Mouse (Mus musculus): ENCODE data around the gene Gm49369.
A peak's percentile ranks its signal among the peaks of the same experiment; 100 is the strongest.
"Not testable (repeated sequence)": the region's sequence is repeated elsewhere in the genome, so short reads cannot be mapped to it uniquely, and the experiment has no call there.

The Gm49369 gene

DNA sequence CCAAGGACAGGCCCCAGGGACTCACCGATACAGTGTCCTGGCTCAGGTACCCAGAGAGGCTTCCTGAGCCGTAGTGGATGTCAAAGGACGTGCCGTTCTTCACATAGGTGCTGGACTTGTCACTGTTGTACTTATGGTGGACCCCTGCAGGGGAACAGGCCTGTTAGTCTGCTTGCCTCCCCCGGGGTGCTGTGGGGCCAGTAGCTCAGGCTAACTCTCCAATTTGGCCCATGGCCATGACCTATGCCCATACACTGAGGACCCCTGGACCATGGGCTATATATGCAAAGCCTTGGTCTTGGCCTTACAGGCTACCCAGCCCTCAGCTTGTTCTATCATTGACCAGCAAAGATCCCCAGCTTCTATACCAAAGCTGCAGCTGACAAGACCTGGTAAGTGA lies at the start of gene Gm49369:
Gene Gm49369, minus strand, starts transcription at position 101 of the 400 bp plus-strand sequence.
- DNase-seq (ENCODE audit: low spot score), result no peak

DNA sequence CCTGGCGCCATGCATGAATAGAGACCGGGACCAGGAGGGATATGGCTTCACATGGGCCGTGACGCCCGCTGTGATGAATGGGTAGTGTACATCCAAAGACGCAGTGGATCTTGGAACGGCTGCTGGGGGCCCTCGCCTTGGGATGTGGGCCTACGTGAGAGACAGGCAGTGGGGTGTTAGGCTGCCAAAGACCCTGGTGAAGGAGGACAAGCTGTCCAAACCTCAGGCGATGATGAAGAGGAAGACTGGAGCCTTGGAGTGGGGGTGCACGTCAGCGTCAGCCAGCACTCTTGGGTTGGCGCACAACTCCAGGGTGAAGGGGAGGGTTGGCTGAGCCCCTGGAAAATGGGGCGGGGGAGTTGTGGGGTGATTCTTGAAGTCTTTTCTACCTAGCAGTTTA lies 48.6 kb upstream of the Gm49369 start:
- DNase-seq (ENCODE audit: low spot score), result no peak

DNA sequence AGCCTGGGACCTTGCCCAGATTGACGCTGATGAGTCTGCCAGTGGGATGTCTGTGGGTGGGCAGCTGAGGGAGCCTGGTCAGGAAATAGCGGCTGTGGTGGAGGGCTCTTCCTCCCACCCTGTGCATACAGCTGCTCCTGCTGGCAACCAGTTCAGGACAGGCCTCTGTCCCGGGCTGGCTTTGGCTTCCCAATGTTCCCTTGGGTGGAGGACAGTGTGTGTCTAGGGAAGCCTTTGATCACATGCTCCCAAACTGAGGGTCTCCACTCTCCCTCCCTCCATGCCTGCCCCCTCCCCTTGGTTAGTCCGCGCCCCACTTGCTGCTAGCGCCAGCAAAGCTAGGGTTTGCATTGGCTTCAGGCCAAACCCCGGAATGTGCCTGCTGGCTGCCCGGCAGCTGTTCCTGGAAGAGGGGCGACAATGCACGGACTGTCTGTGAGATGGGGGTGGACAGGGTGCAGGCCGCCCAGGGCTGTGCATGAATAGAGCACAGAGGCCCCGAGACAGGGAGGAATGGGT lies 47.8 kb upstream of the Gm49369 start:
- peak; percentile 73 for DNase-seq (ENCODE audit: low spot score)

DNA sequence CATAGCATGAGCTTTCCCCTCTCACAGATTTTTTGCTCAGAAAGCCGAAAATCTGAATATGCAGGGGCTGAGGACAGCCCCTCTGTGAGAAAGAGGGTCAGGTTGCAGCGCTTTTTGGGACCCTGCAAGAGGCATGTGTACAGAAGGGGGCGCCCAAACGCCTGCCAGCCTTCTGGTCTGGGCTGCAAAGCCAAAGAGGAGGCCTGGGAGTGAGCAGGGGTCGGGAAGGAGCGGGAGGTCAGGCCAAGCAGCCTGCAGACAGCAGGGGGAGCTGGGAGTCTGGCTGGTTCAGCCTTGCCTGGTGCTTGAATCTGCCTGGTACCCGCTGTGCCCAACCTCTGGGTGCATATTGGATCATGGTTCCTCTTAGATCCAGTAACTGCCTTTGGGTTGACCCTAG lies 45.7 kb upstream of the Gm49369 start:
- peak; percentile 74 for DNase-seq (ENCODE audit: low spot score)

- DNase-seq (ENCODE audit: low spot score), result no peak
These were observed 43.3 kb upstream of the Gm49369 start for GRCm38 (mm10) chr7:142425641-142426213.

GRCm38 (mm10) chr7:142421826-142422225 lies 39.4 kb upstream of the Gm49369 start:
- no peak for DNase-seq (ENCODE audit: low spot score)

DNA sequence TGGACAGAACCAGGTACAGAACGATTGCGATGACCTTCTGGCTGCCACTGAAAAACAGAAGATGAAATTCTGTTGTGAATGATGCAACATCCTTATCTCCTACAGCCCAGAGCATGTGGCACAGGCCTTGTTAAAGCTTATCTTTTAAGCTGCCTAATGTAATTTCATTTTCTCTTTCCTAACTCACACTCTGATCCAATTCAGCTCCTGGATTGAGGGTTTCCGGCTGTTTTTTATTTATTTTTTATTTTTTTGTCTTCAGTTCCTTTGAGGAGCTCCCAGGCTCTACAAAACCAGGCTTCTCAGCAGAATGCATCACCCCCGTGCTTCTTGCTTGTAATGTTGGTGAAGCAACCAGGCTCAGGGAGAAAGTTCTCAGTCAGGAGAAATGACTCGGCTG lies 37.4 kb upstream of the Gm49369 start:
- no peak for DNase-seq (ENCODE audit: low spot score)

DNA sequence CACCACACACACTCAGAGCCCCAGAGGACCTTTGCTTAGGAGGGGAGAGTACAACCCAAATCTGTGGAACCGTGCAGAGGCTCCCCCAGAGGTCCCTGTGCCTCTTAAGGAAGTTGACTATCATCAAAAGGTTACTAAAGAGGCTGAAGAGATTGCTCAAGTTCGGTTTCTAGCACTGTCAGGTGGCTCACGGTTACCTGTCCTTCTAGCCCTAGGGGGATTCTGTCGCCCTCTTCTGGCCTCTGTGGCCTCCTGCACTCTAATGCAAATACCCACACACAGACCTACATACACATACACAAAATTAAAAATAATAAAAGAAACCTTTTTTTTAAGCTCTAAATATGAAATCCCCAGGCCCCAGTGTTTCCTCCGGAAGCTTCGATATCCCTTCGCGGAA lies 36.2 kb upstream of the Gm49369 start:
- DNase-seq (ENCODE audit: low spot score), result no peak

DNA sequence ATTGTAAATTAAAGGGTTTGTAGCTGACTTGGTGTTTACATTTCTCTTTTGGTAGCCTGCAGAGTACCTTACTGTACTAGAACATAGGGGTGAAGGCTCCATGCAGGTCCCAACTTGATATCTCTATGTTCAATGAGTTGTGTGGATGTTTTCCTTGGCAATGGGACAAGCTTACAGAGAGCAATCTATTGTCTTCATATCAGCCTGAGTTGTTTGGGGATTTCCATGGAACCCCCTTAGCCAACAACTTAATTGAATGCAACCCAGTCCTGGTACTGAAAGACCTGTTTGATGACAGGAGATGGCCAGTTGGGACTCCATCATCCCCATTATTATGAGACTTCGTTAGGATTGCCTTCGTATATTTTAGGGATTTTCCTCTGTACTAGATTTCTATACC lies 35.6 kb upstream of the Gm49369 start:
- no peak for DNase-seq (ENCODE audit: low spot score)

- DNase-seq (ENCODE audit: low spot score), result no peak
These were observed 33.8 kb upstream of the Gm49369 start for GRCm38 (mm10) chr7:142416225-142416624.

DNA sequence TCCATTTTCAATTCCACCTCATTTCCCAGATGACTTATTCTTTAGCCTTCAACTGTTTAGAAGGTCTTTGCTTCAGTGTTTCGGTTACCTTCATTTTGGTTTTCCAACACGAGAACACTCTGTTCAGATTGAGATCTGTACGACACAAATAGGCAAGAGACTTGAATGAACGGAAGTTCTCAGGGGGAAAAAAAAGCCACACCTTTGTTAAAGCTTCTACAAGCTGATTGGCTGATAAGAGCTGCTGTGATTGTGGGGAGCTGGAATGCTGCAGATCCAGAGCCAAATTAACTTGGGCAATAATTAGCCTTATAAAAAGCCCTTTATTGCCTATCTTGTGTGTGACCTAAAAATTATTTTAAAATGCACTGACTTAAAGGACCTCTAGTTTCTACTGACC lies 32.8 kb upstream of the Gm49369 start:
- DNase-seq (ENCODE audit: low spot score), result no peak

DNA sequence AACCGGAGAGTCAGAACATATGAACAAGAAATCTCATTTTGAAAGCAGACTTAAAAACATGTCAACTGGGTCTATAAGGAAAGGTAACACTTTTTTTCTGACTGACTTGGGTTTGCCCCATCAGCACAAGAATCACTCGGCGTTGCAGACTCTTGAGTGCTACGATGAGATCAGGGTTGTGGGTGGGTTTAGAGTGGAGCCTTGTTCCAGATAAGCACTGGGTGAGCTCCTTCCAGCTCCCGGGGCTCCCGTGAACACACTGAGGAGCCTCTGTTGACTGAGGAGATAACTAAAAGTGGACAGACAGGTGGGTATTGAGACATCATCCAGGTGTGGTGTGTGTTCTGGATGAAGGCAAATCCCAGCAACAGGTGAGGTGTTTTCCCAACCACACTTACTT lies 30.8 kb upstream of the Gm49369 start:
- no peak for DNase-seq (ENCODE audit: low spot score)

DNA sequence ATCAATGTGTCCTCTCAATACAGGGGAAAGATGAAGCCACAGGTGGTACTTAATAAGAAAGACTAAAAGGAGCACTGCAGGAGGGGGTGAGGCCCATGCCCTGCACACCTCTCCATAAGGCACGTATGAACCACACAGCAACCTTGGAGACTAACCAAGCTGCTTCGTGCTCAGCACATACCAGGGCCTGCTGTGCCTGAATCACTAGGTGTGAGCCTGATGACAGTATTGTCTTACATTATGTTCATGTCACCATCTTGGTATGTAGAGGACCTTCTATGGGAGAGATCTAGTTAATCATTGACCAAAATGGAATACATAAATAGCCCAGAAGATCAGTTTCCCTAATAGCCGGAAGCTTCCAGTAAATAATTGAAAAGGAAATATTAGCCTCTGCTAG lies 27.1 kb upstream of the Gm49369 start:
- DNase-seq (ENCODE audit: low spot score), result no peak

DNA sequence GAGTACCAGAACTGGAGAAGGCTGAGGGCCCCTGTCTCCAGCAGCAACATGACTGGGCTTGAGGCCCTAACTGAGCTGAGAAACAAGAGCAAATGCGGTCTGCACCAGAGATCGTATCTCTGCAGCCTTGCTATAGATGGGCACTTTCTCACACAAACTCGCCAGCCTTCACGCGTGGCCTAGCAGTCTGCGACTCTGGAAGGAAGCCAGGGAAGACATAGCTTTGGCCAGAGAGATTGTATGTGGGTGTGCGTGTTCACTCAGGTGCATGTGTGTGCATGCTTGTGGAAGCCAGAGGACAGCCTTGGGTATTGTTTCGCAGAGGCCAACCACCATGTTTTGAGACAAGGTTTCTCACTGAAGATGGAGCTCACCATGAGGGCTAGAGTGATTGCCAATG lies 26.2 kb upstream of the Gm49369 start:
- no peak for DNase-seq (ENCODE audit: low spot score)

DNA sequence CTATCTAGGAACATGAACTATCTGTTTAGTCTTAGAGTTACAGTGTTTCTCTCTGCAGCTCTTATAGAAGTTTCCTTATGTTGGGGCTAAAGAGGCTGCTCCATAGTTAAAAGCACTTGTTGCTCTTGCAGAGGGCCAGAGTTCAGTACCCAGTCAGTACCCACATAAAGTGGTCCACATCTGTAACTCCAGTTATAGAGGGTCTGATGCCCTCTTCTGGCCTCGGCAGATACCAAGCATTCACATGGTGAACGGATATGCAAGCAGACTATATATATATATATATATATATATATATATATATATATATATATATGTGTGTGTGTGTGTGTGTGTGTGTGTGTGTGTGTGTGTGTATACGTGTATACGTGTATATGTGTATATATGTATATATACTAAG lies 25.5 kb upstream of the Gm49369 start:
- no peak for DNase-seq (ENCODE audit: low spot score)

GRCm38 (mm10) chr7:142405134-142405533 lies 22.7 kb upstream of the Gm49369 start:
- DNase-seq (ENCODE audit: low spot score), result not testable (repeated sequence)

DNA sequence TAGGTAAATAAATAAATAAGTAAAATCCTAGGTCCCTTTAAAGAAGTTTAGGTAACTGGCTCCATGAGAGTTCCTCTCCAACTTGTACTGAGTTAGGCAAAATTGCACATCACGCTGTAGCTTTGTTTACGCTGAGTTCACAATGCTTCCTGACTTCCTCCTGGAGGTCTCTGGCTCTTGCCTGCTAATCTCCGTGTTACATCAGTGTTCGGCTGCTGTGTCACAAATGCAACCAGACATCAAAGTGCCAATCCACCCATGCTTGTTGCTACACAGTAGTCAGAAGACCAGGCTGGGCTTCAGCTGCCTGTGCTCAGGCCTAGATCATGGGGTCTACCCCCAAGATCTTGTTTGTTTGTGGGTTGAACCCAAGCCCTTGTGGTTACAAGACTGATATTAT lies 21.1 kb upstream of the Gm49369 start:
- no peak for DNase-seq (ENCODE audit: low spot score)

DNA sequence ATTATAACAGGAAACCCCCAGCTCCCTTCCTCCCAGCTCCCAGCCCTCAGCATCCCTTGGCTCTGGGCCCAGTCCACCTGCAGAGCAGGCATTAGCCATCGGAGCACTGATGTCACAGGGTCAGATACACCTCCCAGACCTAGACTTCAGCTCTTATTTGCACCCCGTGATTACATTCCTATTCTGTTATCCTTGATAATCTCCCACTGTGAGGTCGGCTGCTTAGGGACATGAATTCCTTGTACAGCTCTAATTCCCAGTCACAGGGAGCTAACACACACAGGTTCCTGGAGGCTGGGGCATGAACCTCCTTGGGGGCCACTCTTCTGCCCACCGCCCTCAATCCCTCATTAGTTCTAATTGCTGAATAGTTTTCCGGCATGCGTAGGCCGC lies 18.3 kb upstream of the Gm49369 start:
- no peak for DNase-seq (ENCODE audit: low spot score)

- DNase-seq (ENCODE audit: low spot score), result no peak
These were observed 17.8 kb upstream of the Gm49369 start for GRCm38 (mm10) chr7:142400112-142400749.

- no peak for DNase-seq (ENCODE audit: low spot score)
These were observed 16.8 kb upstream of the Gm49369 start for GRCm38 (mm10) chr7:142399250-142399649.

GRCm38 (mm10) chr7:142398052-142398451 lies 15.6 kb upstream of the Gm49369 start:
- no peak for DNase-seq (ENCODE audit: low spot score)

- no peak for DNase-seq (ENCODE audit: low spot score)
These were observed 14.1 kb upstream of the Gm49369 start for GRCm38 (mm10) chr7:142396611-142397010.

GRCm38 (mm10) chr7:142395472-142395871 lies 13.0 kb upstream of the Gm49369 start:
- DNase-seq (ENCODE audit: low spot score), result no peak

Data from testis, postnatal 10 days (tissue).